ENCODE assay signal across 7 mouse cellular contexts in genomic region chr10:99241829-99242711, GRCm38 (mm10). TPM values are rescaled to one million over a fixed set of nuclear protein-coding genes. Genes with fewer than 3 reads are reported as not detected.
A peak's percentile ranks its signal among the peaks of the same experiment; 100 is the strongest.
DNase-seq lines count a peak whose midpoint lies in the region; ATAC-seq lines count a peak whose summit lies in the region.

No protein-coding gene starts in this region.

- 83% methylated on average over 16 of the region's 16 CpGs for WGBS in hindbrain, embryonic 14.5 days

- H3K9me3 ChIP-seq in hindbrain, embryonic 14.5 days (ENCODE audit: control insufficient read depth, low read length): no peaks in the 10 kb centered on the region; the same call in 1 of the 2 replicates

- no peaks in the 10 kb centered on the region for H3K36me3 ChIP-seq in hindbrain, embryonic 14.5 days (replicated peaks; ENCODE audit: control insufficient read depth, insufficient read depth)

- H3K27me3 ChIP-seq in hindbrain, embryonic 14.5 days (ENCODE audit: control insufficient read depth, insufficient read depth, low read length): no peaks in the 10 kb centered on the region

- no peaks in the 10 kb centered on the region for H3K4me1 ChIP-seq in hindbrain, embryonic 14.5 days (replicated peaks; ENCODE audit: control insufficient read depth, insufficient read depth, low read length)

- no peak overlapping the region for H3K9ac ChIP-seq in hindbrain, embryonic 14.5 days

- DNase-seq in left cerebral cortex, adult 18-20 months (ENCODE audit: low spot score in 2 of 2): peak; percentile 52 to 76
- no peak for DNase-seq in left cerebral cortex, postnatal 10 days (ENCODE audit: extremely low spot score in 1 of 2, low spot score in 2 of 2)
- DNase-seq in T-cell, adult 2 months (ENCODE audit: low spot score): peak; percentile 80
- peak; percentile 65 to 76 for DNase-seq in frontal cortex, postnatal 36 days (ENCODE audit: low spot score in 2 of 2)
- peak; percentile 26 for DNase-seq in lung, postnatal 36 days
- peak; percentile 68 to 70 for DNase-seq in thymus, postnatal 10 days (ENCODE audit: low spot score in 2 of 2)
- DNase-seq in hindbrain, embryonic 14.5 days (ENCODE audit: low spot score): no peak

- intact Hi-C loops in left cerebral cortex, postnatal 10 days (cut with DNase I): no loop called here

- H3K4me3 ChIP-seq in hindbrain, embryonic 14.5 days (replicated peaks; ENCODE audit: low read length): no peak overlapping the region

- no peak for ATAC-seq in hindbrain, embryonic 14.5 days (ENCODE audit: low FRiP score)

- no peak overlapping the region for H3K27ac ChIP-seq in hindbrain, embryonic 14.5 days

- H3K4me2 ChIP-seq in hindbrain, embryonic 14.5 days (replicated peaks): no peak overlapping the region

RNA-seq across cellular contexts. Expression of gene Dusp6, which starts 21.0 kb away (rescaled TPM):
- total RNA-seq in left cerebral cortex, adult 18-20 months (2021): 100 to 1,000 TPM; 103 to 116 TPM
- total RNA-seq in left cerebral cortex, postnatal 10 days (2021): 10 to 100 TPM; 68.8 to 72.4 TPM
- polyA plus RNA-seq in hindbrain, embryonic 14.5 days (2014; fragmentation: Nextera tagmentation; extraction: Ambion mirVana): 28.4 and 33.0 TPM in 2 replicates

Comparison
In these comparisons a context has a peak if more than half of its experiments do, and no peak if none do; other contexts are left out.
1. DNase-seq: peak in left cerebral cortex, adult 18-20 months (2 of 2), T-cell, adult 2 months (single experiment), frontal cortex, postnatal 36 days (2 of 2), lung, postnatal 36 days (single experiment) and thymus, postnatal 10 days (2 of 2); none in left cerebral cortex, postnatal 10 days (0 of 2) and hindbrain, embryonic 14.5 days (single experiment).